Mouse (Mus musculus) ES-E14 (cell line): Measurements from ENCODE around the gene Ap1ar.

Experiments used
- CHD2 ChIP-seq: IDR thresholded peaks from 2 replicates; pipeline ENCODE4 v1.6.1; 2014; ENCODE audit warnings: mild to moderate bottlenecking, low read depth, low read length, inconsistent platforms
- HCFC1 ChIP-seq: IDR thresholded peaks from 2 replicates; pipeline ENCODE4 v1.6.1; 2012; ENCODE audit warnings: low read length, inconsistent platforms, borderline replicate concordance; ENCODE audit not compliant: insufficient read depth
- MAFK ChIP-seq: IDR thresholded peaks from 2 replicates; pipeline ENCODE4 v1.6.1; 2014; ENCODE audit warnings: mild to moderate bottlenecking, low read depth, low read length, inconsistent platforms; ENCODE audit not compliant: insufficient read depth
- ZC3H11A ChIP-seq: IDR thresholded peaks from 2 replicates; pipeline ENCODE4 v1.6.1; 2012; ENCODE audit warnings: low read depth, mild to moderate bottlenecking, inconsistent platforms, low read length, borderline replicate concordance
- ZNF384 ChIP-seq: IDR thresholded peaks from 2 replicates; pipeline ENCODE4 v1.6.1; 2012; ENCODE audit warnings: low read depth, low read length, inconsistent platforms

DNA sequence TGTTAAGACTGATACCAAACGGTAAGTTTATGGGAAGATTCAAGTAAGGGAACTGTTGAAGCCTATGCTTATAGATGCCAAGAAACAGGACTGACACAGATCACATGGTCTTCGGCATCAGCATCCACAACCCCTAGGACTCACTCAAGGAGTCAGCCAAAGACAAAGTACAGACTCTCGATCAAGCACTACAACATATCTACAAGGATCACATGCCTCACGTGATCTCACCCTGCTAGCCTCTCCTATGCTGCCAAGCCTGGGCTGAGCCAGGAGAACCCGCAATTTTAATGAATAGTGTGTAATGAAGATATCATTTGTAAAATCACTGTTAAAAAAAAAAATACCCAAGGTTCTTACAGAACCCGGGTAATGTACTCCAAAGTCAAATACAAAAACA, 1.7 kb downstream of the Ap1ar start:
- TF ChIP-seq ZNF384 (no peak), ZC3H11A (no peak), HCFC1 (no peak), CHD2 (no peak), MAFK (no peak)
